Mouse (Mus musculus) common myeloid progenitor, adult 5-6 weeks (primary cell): ENCODE results near the gene Fgf14. TPM values are rescaled to one million over a fixed set of nuclear protein-coding genes. Genes with fewer than 3 reads are reported as not detected.

ENCODE experiments used
- ATAC-seq: replicated peaks from 2 replicates; pipeline ENCODE4 v1.8.0; 2016; ENCODE audit warnings: low read depth, mild to moderate bottlenecking, moderate TSS enrichment, inconsistent platforms; ENCODE audit not compliant: poor library complexity, severe bottlenecking
- total RNA-seq: library from RNA; stranded (forward); fragments of 200-1000, 187-1606 nt; gene quantifications from 2 replicates; pipeline ENCODE4 v1.2.3, GENCODE M21; 2017

Fgf14 gene
- total RNA-seq, 1 experiment from 2014 or later = not detected

DNA sequence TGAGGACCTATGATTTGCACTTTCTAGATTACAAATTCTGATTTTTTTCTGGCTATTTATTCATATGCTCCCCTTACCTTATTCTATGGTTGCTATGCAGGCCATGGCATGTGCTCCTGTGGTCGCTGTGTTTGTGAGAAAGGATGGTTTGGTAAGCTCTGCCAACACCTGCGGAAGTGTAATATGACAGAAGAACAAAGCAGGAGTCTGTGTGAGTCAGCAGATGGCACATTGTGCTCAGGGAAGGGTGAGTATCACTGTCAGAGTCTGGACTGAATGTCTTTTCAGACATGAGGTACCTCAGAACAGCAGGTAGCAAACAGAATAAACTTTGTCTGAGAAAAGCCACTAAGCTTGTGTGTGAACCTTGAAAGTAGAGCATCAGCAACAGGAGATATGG lies 710.4 kb downstream of the Fgf14 start:
- ATAC-seq = no peak
